Mouse (Mus musculus) cortical plate, adult 2 months (tissue): ENCODE results near the gene Gngt1.

Experiments used
- CTCF ChIP-seq: fragments of 200-500 bp; IDR thresholded peaks from 2 replicates; pipeline ENCODE4 v1.5.1; 2011; ENCODE audit warnings: mild to moderate bottlenecking, control low read depth, low read length; ENCODE audit not compliant: insufficient read depth; ENCODE audit errors: extremely low read depth
- POLR2A ChIP-seq: fragments of 200-500 bp; IDR thresholded peaks from 2 replicates; pipeline ENCODE4 v1.6.1; 2011; ENCODE audit warnings: mild to moderate bottlenecking, low read length, control low read depth; ENCODE audit not compliant: insufficient read depth; ENCODE audit errors: extremely low read depth

- TF ChIP-seq CTCF (no peak), POLR2A (no peak)
Measured at GRCm38 (mm10) chr6:4000716-4001115, 7.1 kb downstream of the Gngt1 start.
